Mouse (Mus musculus) heart, postnatal 4 days (tissue): ENCODE data around the gene Cxcr4. TPM values are rescaled to one million over a fixed set of nuclear protein-coding genes. Genes with fewer than 3 reads are reported as not detected.
A peak's percentile ranks its signal among the peaks of the same experiment; 100 is the strongest.

ENCODE experiments used
- DNase-seq: peaks from one replicate; pipeline ENCODE4 v3.0.0; 2021
- total RNA-seq, 2 experiments: library from RNA; stranded (reverse); gene quantifications; 2 replicates each; pipeline ENCODE4 v1.2.3; 2021

Gene Cxcr4
- total RNA-seq = 10 to 100 TPM in 1 of 2 experiments, 1 to 10 TPM in 1; 8.3 to 10.8 TPM

DNA sequence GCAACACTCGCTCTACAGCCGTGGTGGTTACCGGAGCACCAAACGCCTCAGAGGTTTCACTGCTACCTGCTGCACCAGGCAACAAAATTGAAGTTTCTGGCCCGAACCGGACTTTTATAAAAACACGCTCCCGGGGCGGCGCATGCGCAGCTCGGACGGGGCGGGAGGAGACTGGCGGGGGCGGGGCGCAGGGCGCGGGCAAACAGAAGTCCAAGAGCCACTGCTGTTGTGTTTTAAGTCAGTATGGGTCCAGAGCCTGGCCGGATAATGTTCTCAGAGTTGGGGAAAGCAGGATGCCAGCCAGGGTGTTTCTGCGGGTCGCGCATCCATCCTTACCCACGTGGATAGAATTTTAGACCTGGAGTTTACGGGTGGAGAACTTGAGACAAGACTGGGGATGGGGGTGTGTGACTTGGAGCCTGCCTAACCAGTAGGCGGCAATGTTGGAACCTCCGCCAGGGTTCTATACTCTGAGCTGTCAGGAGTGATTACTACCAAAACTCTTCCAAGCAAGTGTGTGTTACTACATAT is at the start of gene Cxcr4:
Gene Cxcr4 (minus strand): TSS at position 83 of the 531 bp plus-strand sequence.
- peak; percentile 85 for DNase-seq

DNA sequence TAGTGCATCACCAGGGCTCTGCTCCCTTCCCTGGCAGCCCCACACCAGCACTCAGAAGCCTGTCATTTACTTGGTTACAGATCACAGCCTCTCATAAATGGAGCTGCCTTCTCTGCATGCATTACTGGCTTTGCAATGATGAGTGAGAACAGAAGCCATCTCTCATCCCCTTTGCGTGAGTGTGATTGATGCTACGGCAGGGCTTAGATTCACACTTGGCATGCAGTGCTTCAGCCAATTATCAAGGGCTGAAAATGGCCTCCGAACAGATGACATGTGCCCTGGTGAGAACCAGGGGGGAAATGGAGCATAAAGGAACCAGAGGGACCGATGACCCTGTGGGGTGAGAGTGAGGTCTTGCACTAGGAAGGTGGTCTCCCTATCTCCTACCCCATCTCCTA is 47.6 kb upstream of the Cxcr4 start:
- DNase-seq = no peak

DNA sequence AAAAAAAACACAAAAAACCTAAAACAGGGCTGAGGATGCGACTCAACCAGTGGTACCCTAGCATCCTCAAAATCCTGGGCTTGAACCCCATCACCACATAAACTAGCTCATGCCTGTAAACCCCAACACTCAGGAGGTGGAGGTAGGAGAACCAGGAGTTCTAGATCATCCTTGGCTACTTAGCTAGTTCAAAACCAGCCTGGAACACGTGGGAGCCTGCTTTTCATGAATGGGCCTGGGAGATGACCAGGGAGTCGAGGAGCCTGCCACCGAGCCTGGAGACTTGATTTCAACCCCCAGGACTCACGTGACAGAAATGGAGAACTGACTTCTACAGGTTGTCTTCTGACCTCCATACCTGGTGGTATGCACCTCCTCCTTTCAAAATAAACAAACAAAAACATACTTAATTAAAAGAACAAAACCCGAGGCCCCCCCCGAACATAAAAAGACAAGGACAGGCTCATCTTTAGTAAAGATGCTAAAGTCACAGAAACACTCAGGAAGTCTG is 45.2 kb upstream of the Cxcr4 start:
- DNase-seq = no peak

DNA sequence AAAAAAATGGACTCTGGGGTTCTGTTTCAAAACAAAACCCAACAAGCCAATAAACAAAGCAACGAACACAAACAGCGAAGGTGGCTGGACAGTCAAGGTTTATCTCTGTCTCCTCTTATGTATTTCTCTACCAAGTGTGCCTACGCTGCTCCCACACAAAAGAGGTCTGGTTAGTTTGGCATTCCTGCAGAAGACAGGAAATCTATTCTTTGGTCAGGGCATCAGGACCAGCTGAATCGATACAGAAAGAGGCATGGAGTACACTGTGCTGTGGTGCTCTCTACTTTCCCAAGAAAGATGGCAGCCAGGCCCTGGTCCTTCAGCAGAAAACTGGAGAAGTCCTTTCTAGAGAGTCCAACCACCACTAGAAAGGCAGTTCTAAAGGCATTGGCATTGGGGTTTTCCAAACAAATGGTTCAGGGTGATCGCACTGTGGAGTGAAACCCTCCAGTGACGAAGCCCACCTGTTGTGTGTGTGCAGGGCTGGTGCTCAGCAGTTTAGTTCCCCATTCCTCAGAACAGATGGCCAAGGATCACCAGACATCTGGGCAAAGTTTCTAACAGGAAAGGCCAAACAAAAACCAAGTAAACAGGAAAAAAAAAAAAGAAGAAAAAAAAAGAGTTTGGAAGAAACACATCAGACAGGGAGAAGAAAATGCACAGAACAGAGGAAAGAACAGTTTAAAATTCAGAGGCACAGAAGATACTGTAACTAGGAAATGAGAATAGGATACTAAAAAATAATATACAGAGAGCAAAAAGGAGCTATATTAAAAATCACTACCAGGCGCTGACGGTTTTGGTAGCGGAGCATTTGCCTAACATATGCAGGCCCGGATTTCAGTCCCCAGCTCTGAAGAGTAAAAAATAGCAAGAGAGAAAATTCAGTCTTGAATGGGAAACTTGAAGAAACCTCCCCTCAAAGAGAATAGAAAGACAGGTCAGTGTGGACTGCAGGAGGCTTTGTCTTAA is 44.5 kb upstream of the Cxcr4 start:
- DNase-seq = no peak

DNA sequence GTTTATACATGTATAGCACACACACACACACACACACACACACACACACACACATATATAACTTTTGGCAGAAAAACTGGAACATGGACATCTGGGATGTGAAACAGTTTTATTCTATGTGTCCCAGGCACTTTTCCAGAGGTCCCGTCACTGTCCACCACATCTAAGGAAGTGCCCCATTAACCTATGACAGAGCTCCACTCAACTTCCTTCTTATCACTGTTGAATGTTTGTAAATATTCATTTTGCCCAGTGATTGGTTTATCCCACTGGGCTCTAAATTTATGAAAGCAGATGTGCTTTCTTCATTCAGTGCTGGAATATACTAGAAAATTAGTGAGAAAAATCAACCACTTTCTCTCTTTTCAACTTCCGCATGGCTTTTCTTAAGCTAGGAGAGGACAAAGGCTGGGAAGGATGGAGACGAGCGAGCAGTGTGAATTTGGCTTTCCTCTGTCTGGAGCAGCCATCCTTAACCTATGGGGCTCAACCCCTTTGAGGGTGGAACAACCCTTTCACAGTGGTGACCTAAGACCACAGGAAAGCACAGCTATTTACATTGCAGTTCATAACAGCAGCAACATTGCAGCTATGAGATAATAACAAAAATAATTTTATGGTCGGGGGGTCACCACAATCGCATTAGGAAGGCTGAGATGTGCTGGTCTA is 41.8 kb upstream of the Cxcr4 start:
- DNase-seq = no peak

DNA sequence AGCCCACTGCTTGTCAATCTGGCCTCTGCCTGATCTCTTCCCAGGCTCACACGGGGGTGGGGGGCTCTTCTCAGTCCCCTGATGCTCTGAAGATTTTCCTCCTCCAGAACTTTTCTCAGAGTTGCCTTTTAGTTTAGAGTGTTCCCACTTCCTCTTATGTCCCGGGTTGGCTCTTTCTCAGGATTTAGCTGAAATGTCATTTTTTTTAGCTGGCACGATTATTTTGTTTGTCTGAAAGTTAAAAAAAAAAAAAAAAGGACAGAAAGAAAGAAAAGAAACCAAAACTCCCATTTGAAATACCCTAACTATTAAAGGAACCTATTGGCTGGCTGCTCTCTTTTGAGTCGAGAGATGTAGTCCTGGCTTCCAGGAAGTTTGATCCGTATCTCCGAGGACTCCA is 40.4 kb upstream of the Cxcr4 start:
- DNase-seq = no peak

DNA sequence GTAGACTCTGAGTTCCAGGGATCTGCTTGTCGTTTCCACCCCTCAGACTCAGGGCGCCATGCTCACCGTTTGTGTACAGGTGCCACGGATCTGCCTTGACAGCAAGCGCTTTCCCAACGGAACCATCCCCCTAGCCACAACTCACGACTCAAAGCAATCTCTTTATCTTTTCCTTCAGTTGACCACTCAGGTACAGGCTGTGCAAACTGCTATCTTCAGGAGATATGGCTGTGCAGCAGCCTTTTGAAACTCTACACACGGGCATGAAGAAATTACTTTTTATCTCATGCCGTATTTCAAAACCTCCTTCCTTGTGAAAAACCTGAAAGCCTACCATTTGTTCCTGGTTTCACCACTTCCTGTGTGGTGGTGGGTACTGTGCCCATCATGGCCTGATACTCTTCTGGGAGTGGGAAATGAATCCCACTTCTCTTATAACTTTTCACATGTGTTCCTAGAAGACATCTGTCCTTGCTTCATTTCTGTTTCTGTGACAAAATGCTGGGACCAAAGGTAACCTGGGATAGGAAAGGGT is 34.1 kb upstream of the Cxcr4 start:
- DNase-seq = no peak

DNA sequence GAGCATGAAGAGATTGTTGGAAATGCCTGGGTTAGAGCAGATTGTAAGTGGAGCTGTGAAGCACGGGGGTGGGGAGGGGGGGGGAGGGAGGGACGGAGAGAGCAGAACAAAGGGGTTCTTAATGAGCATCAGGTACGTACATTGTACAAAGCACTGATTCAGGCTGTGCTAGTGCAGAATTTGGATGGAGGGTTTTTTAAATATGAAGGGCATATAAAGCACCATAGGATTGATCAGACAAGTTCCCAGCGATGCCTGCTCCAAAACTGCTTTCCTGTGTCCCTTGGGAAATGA is 31.4 kb upstream of the Cxcr4 start:
- no peak for DNase-seq

DNA sequence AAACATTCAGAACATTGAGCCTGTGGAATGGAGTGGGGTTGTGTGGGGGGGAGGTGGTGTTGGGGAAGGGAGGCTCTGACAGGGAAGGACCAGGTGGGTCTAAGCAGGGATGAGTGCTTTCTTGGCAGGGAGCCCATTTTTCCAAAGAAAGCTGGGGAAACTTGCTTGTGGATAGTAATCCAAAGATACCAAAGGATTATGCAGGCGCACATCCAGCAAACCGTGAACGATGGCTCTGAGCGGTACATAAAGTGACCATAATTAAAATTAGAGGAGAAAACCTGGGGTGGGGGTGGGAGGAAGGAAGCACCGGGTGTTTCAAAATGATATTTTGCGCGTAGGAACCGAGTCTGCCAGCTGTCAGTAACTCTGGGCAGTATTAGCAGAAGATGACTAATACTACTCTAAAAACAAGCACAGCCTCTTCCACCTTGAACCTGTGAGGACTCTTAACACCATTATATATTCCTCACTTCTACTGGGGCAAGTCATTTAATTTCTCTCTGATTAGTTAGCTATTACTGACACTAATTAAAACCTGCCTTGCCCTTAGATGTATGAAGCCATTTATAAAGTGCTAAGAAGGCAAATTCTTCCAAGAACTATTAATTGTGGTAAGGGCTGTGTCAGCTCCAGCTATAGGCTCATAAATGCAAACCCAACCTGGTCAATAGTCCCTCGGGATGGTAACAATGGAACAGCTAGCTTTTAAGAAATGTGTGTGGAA is 30.9 kb upstream of the Cxcr4 start:
- no peak for DNase-seq

DNA sequence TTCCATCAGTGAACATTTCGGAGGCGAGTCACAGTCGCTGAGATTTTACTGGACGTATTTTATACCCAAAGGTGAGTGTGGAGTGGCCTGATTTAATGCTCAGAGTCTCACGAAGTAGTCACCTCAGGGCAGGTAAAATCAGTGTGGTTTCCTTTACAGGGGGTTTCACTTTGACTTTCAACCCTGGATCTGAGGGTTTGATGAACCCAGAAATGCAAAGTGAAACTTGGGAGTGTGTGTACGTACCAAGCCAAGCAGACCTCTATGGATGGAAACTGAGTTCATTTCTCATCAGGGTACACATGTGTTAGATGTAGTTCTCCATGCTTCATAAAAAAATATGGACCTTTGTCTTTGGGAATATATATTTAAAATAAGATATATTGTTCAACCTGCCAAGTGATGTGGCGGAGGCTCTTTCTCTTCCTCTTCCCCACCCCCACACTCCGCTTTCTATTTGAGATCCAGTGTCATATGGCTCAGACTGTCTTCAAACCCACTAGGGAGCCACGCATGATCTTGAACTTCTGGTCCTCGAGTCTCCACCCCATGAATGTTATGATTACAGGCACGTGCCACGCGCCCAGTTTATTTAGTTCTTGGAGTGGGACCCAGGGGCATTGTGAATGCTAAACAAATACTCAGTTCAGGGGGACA is 25.7 kb upstream of the Cxcr4 start:
- no peak for DNase-seq

DNA sequence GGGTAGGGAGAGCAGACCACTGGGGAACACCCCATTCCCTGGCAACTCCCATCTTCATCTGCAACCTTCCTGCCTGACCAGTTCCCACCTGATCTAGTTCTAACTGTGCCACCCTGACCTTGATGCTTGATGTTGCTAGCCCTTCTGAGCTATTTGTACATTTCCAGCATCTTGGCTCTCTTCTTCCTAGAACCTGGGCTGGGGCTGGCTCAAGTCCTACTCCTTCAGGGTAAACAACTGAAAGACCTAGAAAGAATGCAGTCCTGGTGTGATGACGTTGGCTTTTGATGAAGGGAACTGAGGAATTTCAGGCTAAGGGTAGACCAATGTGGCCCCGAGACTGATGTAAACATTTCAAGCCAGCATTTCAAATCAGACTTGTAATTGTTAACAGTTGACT is 24.5 kb upstream of the Cxcr4 start:
- no peak for DNase-seq

DNA sequence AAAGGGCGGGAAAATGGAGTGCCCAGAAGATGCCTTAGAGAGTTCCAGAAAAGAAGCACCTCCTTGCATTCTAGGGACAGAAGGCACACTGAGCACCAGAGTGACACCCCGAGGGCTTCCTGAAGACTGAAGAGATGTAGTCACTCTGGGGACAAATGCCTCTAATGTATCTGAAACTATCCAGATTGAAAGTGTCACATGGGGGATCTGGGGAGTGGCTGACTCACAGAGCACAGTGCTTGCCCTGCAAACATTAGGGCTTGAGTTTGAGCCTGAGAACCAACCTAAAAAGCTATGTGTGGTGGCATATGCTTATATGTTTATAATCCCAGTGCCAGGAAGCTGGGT is 23.3 kb upstream of the Cxcr4 start:
- DNase-seq = no peak

DNA sequence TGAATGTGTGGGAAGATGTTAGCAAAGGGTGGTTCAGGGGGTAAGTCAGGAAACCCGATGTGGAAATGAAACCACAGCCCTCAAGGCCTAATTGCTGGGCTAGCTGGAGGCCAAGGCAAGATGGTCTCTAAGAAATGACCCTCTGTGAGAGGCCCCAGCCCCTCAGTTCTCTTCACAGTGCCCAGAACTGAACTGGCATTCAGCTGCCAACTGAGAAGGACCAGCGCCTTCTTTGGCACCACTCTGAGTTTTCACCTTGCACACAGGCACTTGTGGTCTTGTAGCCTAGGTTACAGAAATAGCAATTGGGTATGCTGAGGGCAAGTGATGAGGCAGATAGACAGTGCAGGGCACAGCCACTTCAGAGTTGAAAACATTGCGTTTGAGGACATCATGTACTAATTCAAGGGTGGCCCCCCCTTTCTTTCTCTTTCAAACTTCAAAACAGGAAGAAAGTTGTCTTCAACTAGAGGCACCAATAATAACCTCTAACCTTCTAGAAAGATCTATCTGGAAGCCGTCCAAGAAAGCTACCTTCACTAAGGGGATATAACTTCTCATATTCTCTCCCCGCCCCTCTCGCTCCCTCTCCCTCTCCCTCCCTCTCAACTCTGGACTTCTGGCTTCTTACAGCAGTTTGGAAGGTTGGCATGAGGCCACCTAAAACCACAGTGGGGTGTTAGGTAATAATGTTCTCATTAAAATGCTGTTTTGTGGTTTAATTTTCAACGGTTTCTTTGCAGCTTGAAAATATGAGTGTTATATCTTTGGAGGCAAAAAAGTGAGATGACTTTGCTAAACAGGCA is 22.8 kb upstream of the Cxcr4 start:
- DNase-seq = no peak

DNA sequence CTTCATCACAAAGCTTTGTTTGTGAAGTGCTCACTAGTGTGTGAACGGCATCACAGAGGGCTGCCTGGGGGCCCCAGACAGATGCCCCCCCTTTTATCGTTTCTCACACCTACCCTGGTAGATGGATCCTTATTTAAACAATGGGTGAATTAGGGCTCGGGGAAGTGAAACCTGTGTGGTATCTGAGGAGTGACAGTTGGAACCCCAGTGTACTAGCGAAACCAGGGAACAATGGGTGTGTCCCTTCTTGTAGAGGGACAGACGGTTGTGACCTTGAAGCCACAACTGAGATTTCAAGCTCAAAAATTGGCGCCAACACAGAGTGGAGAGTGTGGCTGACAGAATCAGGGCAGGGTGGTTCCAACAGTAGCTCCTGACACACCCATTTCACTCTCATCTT is 16.0 kb upstream of the Cxcr4 start:
- no peak for DNase-seq

DNA sequence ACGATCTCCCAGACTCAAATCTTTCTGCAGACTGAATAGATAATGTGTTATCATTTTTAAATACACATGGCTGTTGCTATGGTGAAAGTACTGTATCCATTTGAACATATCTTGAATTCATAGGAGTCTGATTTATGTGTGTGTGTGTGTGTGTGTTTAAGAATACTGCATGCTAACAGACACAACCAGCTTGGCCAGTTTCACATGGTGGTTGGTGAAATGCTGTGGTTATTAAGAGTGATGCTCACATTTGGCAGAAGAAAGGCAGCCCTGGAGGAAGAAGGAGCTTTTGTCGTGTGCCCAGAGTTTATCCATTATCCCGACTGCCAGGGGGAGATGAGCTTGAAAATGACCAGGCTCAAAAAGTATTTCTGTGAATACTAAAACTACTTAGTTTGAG is 15.3 kb upstream of the Cxcr4 start:
- no peak for DNase-seq

DNA sequence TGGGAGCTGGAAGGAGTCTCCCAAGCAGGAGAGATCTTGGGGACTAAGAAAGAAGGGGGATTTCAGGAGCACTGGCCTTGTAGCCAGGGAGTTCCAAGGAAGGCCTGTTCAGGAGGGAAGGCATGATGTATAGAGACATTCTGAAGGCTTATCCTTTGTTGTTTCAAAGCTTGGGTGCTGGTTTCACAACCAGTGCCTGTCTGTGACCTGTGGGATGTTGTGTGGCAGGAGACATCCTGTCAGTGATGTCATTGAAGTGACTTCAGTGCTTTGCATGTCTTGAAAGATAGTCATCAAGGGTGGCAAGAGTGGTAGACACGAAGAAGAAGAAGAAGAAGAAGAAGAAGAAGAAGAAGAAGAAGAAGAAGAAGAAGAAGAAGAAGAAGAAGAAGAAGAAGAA is 13.7 kb upstream of the Cxcr4 start:
- DNase-seq = no peak

DNA sequence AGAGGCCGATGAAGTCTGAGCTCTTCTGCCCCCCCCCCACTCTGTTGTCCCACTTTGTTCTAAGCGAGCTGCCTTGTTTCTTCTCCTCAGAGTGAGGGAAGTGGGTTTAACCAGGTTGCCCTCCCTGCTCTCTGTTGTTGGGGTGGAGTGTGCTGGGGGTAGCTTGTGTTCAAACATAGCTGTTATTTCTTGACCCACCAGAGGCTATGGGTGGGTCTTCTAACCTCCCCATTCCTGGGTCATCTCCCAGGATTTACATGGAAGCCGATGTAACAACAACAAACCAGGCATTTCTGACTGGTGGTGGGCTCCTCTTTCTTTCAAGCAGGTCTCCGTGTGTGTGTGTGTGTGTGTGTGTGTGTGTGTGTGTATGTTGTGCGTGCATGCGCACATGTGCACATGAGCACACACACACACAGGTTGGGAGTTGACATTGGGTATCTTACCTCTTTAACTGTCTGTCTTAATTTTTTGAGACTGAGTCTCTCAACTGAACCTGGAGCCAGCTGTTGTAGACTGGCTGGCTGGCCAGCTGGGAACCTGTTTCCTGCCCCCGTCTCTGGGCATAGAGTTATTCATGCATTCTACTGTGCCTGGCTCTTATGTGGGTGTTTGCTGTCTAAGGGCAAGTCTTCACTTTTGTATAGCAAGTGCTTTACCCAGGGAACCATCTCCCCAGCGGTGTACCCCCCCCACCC is 10.7 kb upstream of the Cxcr4 start:
- DNase-seq = no peak

DNA sequence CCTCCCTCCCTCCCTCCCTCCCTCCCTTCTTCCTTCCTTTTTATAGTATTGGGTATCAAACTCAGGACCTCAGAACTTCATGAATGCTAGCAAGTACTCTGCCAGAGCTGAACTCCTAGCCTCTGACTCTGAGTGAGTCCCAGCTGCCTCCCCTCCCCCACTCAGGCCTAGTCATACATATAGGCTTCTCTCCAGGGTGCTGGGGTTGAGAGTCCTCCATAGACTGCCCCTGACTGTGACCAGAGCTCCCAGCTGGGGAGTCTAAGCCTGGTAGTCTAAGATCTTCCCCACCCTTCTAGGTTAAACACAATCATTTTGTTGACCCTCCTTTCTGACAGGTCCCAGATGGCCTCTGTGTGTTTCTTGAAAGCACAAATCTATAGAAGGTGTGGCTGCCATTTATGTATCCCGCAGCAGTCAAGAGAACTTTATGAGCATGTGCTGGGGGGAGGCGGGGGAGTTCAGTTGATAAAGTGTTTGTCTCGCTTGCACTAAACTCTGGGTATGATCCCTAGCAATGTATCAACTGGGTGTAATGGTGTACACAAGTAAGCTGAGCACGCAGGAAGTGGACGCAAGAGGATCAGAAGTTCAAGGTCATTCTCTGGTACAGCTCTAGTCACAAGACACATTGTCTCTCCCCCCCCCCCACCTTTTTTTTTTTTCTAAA is 10.1 kb upstream of the Cxcr4 start:
- no peak for DNase-seq

DNA sequence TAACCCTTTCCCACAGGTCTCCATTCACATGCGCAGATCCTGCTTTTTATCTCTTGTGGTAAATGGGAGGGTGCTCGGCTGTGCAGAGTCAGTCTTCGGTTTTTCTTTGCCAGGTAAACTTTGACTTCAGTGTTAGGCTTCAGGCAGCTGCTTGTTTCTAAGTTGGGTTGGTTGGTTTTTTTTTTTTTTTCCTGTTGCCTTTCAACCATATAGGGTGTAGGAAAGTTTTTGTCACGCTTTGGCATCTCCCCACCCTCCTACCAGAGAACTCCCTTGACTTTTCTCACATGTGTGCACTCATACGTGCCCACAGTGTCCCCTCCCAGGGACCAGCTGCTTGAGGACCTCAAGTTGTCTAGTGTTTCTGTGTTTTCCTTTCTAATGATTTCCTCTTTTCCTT is 9.2 kb upstream of the Cxcr4 start:
- no peak for DNase-seq

DNA sequence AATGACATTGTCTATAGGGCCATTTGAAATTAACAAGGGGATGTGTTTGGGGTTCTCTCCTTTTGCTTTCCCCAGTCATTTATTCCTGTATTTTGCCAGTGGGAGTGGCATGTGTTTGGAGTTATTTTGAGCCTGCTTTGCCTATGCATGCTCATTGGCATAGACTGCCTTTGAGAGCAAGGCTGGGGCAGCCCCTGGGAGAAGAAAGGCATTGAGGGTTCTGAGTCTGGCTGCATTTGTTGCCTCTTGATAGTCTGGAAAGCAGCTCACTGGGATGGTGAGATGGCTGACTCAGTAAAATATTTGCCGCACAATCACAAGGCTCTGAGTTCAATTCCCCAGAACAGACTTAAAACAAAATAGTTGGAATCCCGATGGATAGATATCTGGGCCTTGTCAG is 8.5 kb upstream of the Cxcr4 start:
- no peak for DNase-seq
